Mouse (Mus musculus) frontal cortex, postnatal 25 days (tissue): ENCODE measurements around the gene Psmc2.
A peak's percentile ranks its signal among the peaks of the same experiment; 100 is the strongest.

Experiments used
- DNase-seq, 2 experiments: peaks; one replicate each; pipeline ENCODE4 v3.0.0; 2022; ENCODE audit warnings: low spot score in 2 of 2

Gene Psmc2

GRCm38 (mm10) chr5:21785053-21785452, at the start of gene Psmc2, which contains the start of gene Dnajc2:
Gene Psmc2, plus strand, starts transcription at chr5:21785283.
Gene Dnajc2, minus strand, starts transcription at chr5:21785251.
- peak; percentile 83 to 84 for DNase-seq

- DNase-seq = peak; percentile 46 to 49
Observed at GRCm38 (mm10) chr5:21735584-21735983, 49.5 kb upstream of the Psmc2 start.

- DNase-seq = no peak
Observed at GRCm38 (mm10) chr5:21736046-21736445, 49.0 kb upstream of the Psmc2 start.

- peak; percentile 90 to 92 for DNase-seq
Observed at GRCm38 (mm10) chr5:21736956-21737585, 48.0 kb upstream of the Psmc2 start, which contains the start of gene Pmpcb. Gene Pmpcb, plus strand, starts transcription at chr5:21737141.

- no peak for DNase-seq
Observed at GRCm38 (mm10) chr5:21737620-21738019, 47.5 kb upstream of the Psmc2 start.

GRCm38 (mm10) chr5:21739120-21739519, 46.0 kb upstream of the Psmc2 start:
- no peak for DNase-seq

GRCm38 (mm10) chr5:21739881-21740280, 45.2 kb upstream of the Psmc2 start:
- no peak for DNase-seq

GRCm38 (mm10) chr5:21743606-21744005, 41.5 kb upstream of the Psmc2 start:
- DNase-seq = no peak

GRCm38 (mm10) chr5:21744651-21745050, 40.4 kb upstream of the Psmc2 start:
- DNase-seq = no peak

GRCm38 (mm10) chr5:21745966-21746365, 39.1 kb upstream of the Psmc2 start:
- no peak for DNase-seq

- no peak for DNase-seq
Observed at GRCm38 (mm10) chr5:21768506-21768905, 16.6 kb upstream of the Psmc2 start.

GRCm38 (mm10) chr5:21769841-21770240, 15.2 kb upstream of the Psmc2 start:
- no peak for DNase-seq

GRCm38 (mm10) chr5:21776491-21776890, 8.6 kb upstream of the Psmc2 start:
- DNase-seq = no peak

- no peak for DNase-seq
Observed at GRCm38 (mm10) chr5:21784161-21785052, 676 bp upstream of the Psmc2 start.

GRCm38 (mm10) chr5:21785776-21786175, 693 bp downstream of the Psmc2 start:
- no peak for DNase-seq

- peak; percentile 88 for DNase-seq
Observed at GRCm38 (mm10) chr5:21786258-21787185, 1.4 kb downstream of the Psmc2 start.

- no peak for DNase-seq
Observed at GRCm38 (mm10) chr5:21787186-21788105, 2.4 kb downstream of the Psmc2 start.

- DNase-seq = no peak
Observed at GRCm38 (mm10) chr5:21789061-21789460, 4.0 kb downstream of the Psmc2 start.

GRCm38 (mm10) chr5:21792166-21792565, 7.1 kb downstream of the Psmc2 start:
- DNase-seq = no peak

GRCm38 (mm10) chr5:21802907-21803306, 17.8 kb downstream of the Psmc2 start:
- DNase-seq = no peak
